Mouse (Mus musculus) limb, embryonic 14.5 days (tissue): ENCODE measurements around the gene Pitpna. TPM values are rescaled to one million over a fixed set of nuclear protein-coding genes. Genes with fewer than 3 reads are reported as not detected.

Experiments used
- ATAC-seq: fragments of 200-750 bp; cut with Nextera tagmentation; 2 replicates; pipeline ENCODE4 v1.8.0; 2017; ENCODE audit warnings: low read depth, moderate number of reproducible peaks, moderate TSS enrichment; ENCODE audit not compliant: low FRiP score
- DNase-seq: peaks from one replicate; pipeline ENCODE4 v3.0.0-alpha.2; 2015; ENCODE audit warnings: low spot score
- H3K27ac ChIP-seq: fragments of 300-500 bp; sonication (generic); replicated peaks from 2 replicates; pipeline ENCODE4 v1.5.1; 2014; ENCODE audit warnings: low read depth, mild to moderate bottlenecking, low read length, moderate library complexity, mixed read lengths
- H3K27me3 ChIP-seq: fragments of 300-500 bp; sonication (generic); 2 replicates; pipeline ENCODE4 v1.6.1; 2014; ENCODE audit warnings: low read length, mixed read lengths; ENCODE audit not compliant: control insufficient read depth, insufficient read depth
- H3K36me3 ChIP-seq: fragments of 300-500 bp; sonication (generic); 2 replicates; pipeline ENCODE4 v1.6.1; 2014; ENCODE audit warnings: mild to moderate bottlenecking, low read length, moderate library complexity, mixed read lengths; ENCODE audit not compliant: control insufficient read depth, insufficient read depth
- H3K4me1 ChIP-seq: fragments of 300-500 bp; sonication (generic); 2 replicates; pipeline ENCODE4 v1.6.1; 2014; ENCODE audit warnings: antibody characterized with exemption, low read length, mixed read lengths; ENCODE audit not compliant: control insufficient read depth, insufficient read depth
- H3K4me2 ChIP-seq: fragments of 300-500 bp; sonication (generic); replicated peaks from 2 replicates; pipeline ENCODE4 v1.6.1; 2014; ENCODE audit warnings: low read depth, mild to moderate bottlenecking, low read length, moderate library complexity; ENCODE audit not compliant: severe bottlenecking
- H3K4me3 ChIP-seq: fragments of 300-500 bp; sonication (generic); replicated peaks from 2 replicates; pipeline ENCODE4 v1.5.1; 2014; ENCODE audit warnings: low read length
- H3K9ac ChIP-seq: fragments of 300-500 bp; sonication (generic); 2 replicates; pipeline ENCODE4 v1.6.1; 2014; ENCODE audit warnings: mild to moderate bottlenecking, low read depth, low read length, moderate library complexity; ENCODE audit not compliant: severe bottlenecking
- H3K9me3 ChIP-seq: fragments of 300-500 bp; sonication (generic); 2 replicates; pipeline ENCODE4 v1.6.1; 2016; ENCODE audit warnings: low read length; ENCODE audit not compliant: control insufficient read depth
- POLR2A ChIP-seq: fragments of 200-500 bp; IDR thresholded peaks from 2 replicates; pipeline ENCODE4 v1.8.0; 2012; ENCODE audit warnings: inconsistent platforms, mild to moderate bottlenecking, moderate library complexity, borderline replicate concordance; ENCODE audit not compliant: insufficient read depth, insufficient read length; ENCODE audit errors: extremely low read depth
- WGBS: fragments of 180-500 bp; shearing (Covaris S2); extraction: QIAGEN DNeasy Blood & Tissue Kit; methylation state at CpG from one replicate; pipeline ENCODE4 v1.1.7; 2014; 5-methylcytosine and 5-hydroxymethylcytosine counted together
- polyA plus RNA-seq, 2 experiments: library from polyadenylated mRNA; depleted of rRNA in 1 of 2; stranded (reverse) in 1 of 2; unstranded in 1 of 2; fragments of >200 nt; fragmentation: Nextera tagmentation in 1 of 2; extraction: Ambion mirVana in 1 of 2; gene quantifications; 2 replicates each; pipeline versions ENCODE4 v1.2.1 to v1.2.3; 2012 to 2014

The Pitpna gene
- polyA plus RNA-seq, 2 experiments, result 78.6 to 80.3 TPM

- Histone ChIP-seq H3K4me3 (no peak overlapping the region), H3K27me3 (no peaks in the 10 kb centered on the region), H3K36me3 (no peaks in the 10 kb centered on the region), H3K4me1 (no peaks in the 10 kb centered on the region), H3K4me2 (no peak overlapping the region), H3K9me3 (no peaks in the 10 kb centered on the region), H3K27ac (no peak overlapping the region), H3K9ac (no peak overlapping the region)
- no peak for TF ChIP-seq POLR2A
- ATAC-seq (no peak), DNase-seq (no peak)
- 71% methylated on average over 18 of the region's 18 CpGs for WGBS
Measured at GRCm38 (mm10) chr11:75563851-75564548, 23.9 kb upstream of the Pitpna start.

GRCm38 (mm10) chr11:75565849-75566248, 22.0 kb upstream of the Pitpna start:
- Histone ChIP-seq H3K4me3 (no peak overlapping the region), H3K9me3 (no peaks in the 10 kb centered on the region), H3K4me1 (no peaks in the 10 kb centered on the region), H3K27ac (no peak overlapping the region), H3K27me3 (no peaks in the 10 kb centered on the region), H3K9ac (no peak overlapping the region), H3K36me3 (no peaks in the 10 kb centered on the region), H3K4me2 (no peak overlapping the region)
- ATAC-seq, result no peak
- no peak for TF ChIP-seq POLR2A
- 81% methylated on average over 2 of the region's 2 CpGs for WGBS
- no peak for DNase-seq

GRCm38 (mm10) chr11:75566276-75567196, 21.4 kb upstream of the Pitpna start:
- Histone ChIP-seq H3K4me3 (no peak overlapping the region), H3K4me1 (no peaks in the 10 kb centered on the region), H3K27ac (no peak overlapping the region), H3K9ac (no peak overlapping the region), H3K27me3 (no peaks in the 10 kb centered on the region), H3K9me3 (no peaks in the 10 kb centered on the region), H3K4me2 (no peak overlapping the region), H3K36me3 (no peaks in the 10 kb centered on the region)
- ATAC-seq, result no peak
- 82% methylated on average over 13 of the region's 13 CpGs for WGBS
- TF ChIP-seq POLR2A, result no peak
- DNase-seq, result no peak

GRCm38 (mm10) chr11:75567346-75568114, 20.4 kb upstream of the Pitpna start:
- no peak overlapping the region for H3K4me3 ChIP-seq
- no peaks in the 10 kb centered on the region for H3K36me3 ChIP-seq
- WGBS, result 64% methylated on average over 9 of the region's 9 CpGs
- no peak overlapping the region for H3K4me2 ChIP-seq
- H3K27me3 ChIP-seq, result no peaks in the 10 kb centered on the region
- ATAC-seq, result no peak
- DNase-seq, result no peak
- no peaks in the 10 kb centered on the region for H3K4me1 ChIP-seq
- TF ChIP-seq POLR2A, result no peak
- H3K27ac ChIP-seq, result no peak overlapping the region
- H3K9ac ChIP-seq, result no peak overlapping the region
- H3K9me3 ChIP-seq, result no peaks in the 10 kb centered on the region

GRCm38 (mm10) chr11:75568115-75568511, 19.8 kb upstream of the Pitpna start:
- H3K36me3 ChIP-seq, result no peaks in the 10 kb centered on the region
- no peak for DNase-seq
- no peaks in the 10 kb centered on the region for H3K9me3 ChIP-seq
- H3K27ac ChIP-seq, result no peak overlapping the region
- no peak overlapping the region for H3K4me3 ChIP-seq
- no peak overlapping the region for H3K9ac ChIP-seq
- no peaks in the 10 kb centered on the region for H3K4me1 ChIP-seq
- no peaks in the 10 kb centered on the region for H3K27me3 ChIP-seq
- no peak for ATAC-seq
- no peak for TF ChIP-seq POLR2A
- 82% methylated on average over 6 of the region's 6 CpGs for WGBS
- no peak overlapping the region for H3K4me2 ChIP-seq
